Mouse (Mus musculus): ENCODE measurements around the gene 4930572O03Rik. TPM values are rescaled to one million over a fixed set of nuclear protein-coding genes. Genes with fewer than 3 reads are reported as not detected.
"Not testable (repeated sequence)": the region's sequence is repeated elsewhere in the genome, so short reads cannot be mapped to it uniquely, and the experiment has no call there.

The 4930572O03Rik gene
- total RNA-seq (2012; rRNA removed): not detected in 2 replicates

DNA sequence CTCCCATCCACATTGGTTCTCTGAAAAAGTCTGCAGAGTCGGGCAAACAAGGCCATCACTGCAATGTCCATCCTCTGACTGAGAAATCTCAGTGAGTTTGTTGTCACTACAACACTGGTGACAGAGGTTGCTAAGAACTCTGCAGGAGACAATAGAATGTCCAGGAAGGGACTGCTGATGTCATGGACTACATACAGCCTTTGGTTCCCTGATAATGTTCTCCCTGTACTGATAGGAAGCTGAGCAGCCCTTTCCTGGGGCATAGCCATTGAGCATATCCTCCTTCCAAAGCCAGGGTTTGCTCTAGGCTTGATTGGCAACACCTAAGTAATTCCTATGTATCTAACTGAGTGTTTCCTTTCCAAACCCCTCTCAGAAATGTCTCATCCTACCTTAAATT is at the start of gene 4930572O03Rik:
Gene 4930572O03Rik (minus strand): TSS at position 101 of the 400 bp plus-strand sequence.
- H3K9me3 ChIP-seq (ENCODE audit: control insufficient read depth, insufficient read depth, low read depth, low read length); H3K4me1 ChIP-seq (ENCODE audit: control insufficient read depth in 2 of 2, insufficient read depth in 2 of 2, low read length in 2 of 2, poor library complexity in 1 of 2); DNase-seq (ENCODE audit: low read depth, low spot score); H3K27ac ChIP-seq (ENCODE audit: insufficient read depth, low read depth, low read length, poor library complexity, severe bottlenecking); in situ Hi-C loops (cut with MboI; ENCODE audit: low sequenced_read_pairs in 2 of 2, unreplicated experiment in 2 of 2); H3K9ac ChIP-seq (ENCODE audit: insufficient read depth, low read depth, low read length, poor library complexity, severe bottlenecking); H3K36me3 ChIP-seq (ENCODE audit: control insufficient read depth, insufficient read depth, low read length, poor library complexity, severe bottlenecking); H3K4me3 ChIP-seq (ENCODE audit: insufficient read depth in 1 of 2, low read depth in 1 of 2, low read length in 2 of 2, poor library complexity in 1 of 2, severe bottlenecking in 1 of 2): not testable (repeated sequence)

DNA sequence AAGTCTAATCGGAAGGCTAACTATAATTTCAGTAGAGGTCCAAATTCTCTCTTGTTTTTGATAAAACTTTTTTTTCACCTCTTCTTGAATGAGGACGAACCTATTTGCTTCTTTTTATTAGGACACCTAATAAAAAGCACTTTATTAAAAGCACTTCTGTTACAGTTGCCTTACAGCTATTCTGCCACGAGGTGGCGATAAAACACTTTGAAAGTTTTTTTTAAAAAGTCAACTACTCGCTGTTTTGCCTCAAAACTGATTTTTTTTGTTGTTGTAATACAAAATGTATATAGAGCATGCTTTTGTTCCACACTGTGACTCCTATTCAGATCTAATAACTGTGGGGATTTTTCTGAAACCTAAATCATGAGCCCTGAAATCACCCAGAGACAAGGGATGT is 46.0 kb upstream of the 4930572O03Rik start:
- in situ Hi-C loops (cut with MboI; ENCODE audit: low sequenced_read_pairs in 2 of 2, unreplicated experiment in 2 of 2); H3K9ac ChIP-seq (ENCODE audit: insufficient read depth, low read depth, low read length, poor library complexity, severe bottlenecking); H3K9me3 ChIP-seq (ENCODE audit: control insufficient read depth, insufficient read depth, low read depth, low read length); DNase-seq (ENCODE audit: low read depth, low spot score); H3K27ac ChIP-seq (ENCODE audit: insufficient read depth, low read depth, low read length, poor library complexity, severe bottlenecking); H3K4me1 ChIP-seq (ENCODE audit: control insufficient read depth in 2 of 2, insufficient read depth in 2 of 2, low read length in 2 of 2, poor library complexity in 1 of 2); H3K36me3 ChIP-seq (ENCODE audit: control insufficient read depth, insufficient read depth, low read length, poor library complexity, severe bottlenecking); H3K4me3 ChIP-seq (ENCODE audit: insufficient read depth in 1 of 2, low read depth in 1 of 2, low read length in 2 of 2, poor library complexity in 1 of 2, severe bottlenecking in 1 of 2): not testable (repeated sequence)
- TF ChIP-seq ZNF384 (IDR thresholded peaks at IDR 0.05; ENCODE audit: low read depth, low read length): 0 out of 2 replicates have a peak, but pooled peaks have one; percentile 35

DNA sequence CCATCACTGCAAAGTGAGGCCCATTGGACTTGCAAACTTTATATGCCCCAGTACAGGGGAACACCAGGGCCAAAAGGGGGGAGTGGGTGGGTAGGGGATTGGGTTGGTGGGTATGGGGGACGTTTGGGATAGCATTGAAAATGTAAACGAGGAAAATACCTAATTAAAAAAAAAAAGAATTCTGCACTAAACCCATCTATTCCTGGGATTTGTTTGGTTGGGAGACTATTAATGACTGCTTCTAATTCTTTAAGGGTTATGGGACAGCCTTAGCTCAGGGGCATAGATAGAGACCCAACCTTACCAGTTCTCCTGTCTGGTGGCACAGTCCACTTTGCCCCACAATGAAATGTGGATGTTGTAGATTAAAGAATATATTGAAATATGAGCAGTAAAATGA is 40.9 kb upstream of the 4930572O03Rik start:
- in situ Hi-C loops (cut with MboI; ENCODE audit: low sequenced_read_pairs in 2 of 2, unreplicated experiment in 2 of 2); H3K36me3 ChIP-seq (ENCODE audit: control insufficient read depth, insufficient read depth, low read length, poor library complexity, severe bottlenecking); H3K4me1 ChIP-seq (ENCODE audit: control insufficient read depth in 2 of 2, insufficient read depth in 2 of 2, low read length in 2 of 2, poor library complexity in 1 of 2); H3K4me3 ChIP-seq (ENCODE audit: insufficient read depth in 1 of 2, low read depth in 1 of 2, low read length in 2 of 2, poor library complexity in 1 of 2, severe bottlenecking in 1 of 2); H3K9me3 ChIP-seq (ENCODE audit: control insufficient read depth, insufficient read depth, low read depth, low read length); H3K27ac ChIP-seq (ENCODE audit: insufficient read depth, low read depth, low read length, poor library complexity, severe bottlenecking); DNase-seq (ENCODE audit: low read depth, low spot score); H3K9ac ChIP-seq (ENCODE audit: insufficient read depth, low read depth, low read length, poor library complexity, severe bottlenecking): not testable (repeated sequence)

GRCm38 (mm10) chr5:15691849-15692248 is 35.0 kb upstream of the 4930572O03Rik start:
- H3K4me1 ChIP-seq (ENCODE audit: control insufficient read depth in 2 of 2, insufficient read depth in 2 of 2, low read length in 2 of 2, poor library complexity in 1 of 2); H3K9me3 ChIP-seq (ENCODE audit: control insufficient read depth, insufficient read depth, low read depth, low read length); H3K4me3 ChIP-seq (ENCODE audit: insufficient read depth in 1 of 2, low read depth in 1 of 2, low read length in 2 of 2, poor library complexity in 1 of 2, severe bottlenecking in 1 of 2); in situ Hi-C loops (cut with MboI; ENCODE audit: low sequenced_read_pairs in 2 of 2, unreplicated experiment in 2 of 2); H3K9ac ChIP-seq (ENCODE audit: insufficient read depth, low read depth, low read length, poor library complexity, severe bottlenecking); H3K36me3 ChIP-seq (ENCODE audit: control insufficient read depth, insufficient read depth, low read length, poor library complexity, severe bottlenecking); DNase-seq (ENCODE audit: low read depth, low spot score); H3K27ac ChIP-seq (ENCODE audit: insufficient read depth, low read depth, low read length, poor library complexity, severe bottlenecking): not testable (repeated sequence)

DNA sequence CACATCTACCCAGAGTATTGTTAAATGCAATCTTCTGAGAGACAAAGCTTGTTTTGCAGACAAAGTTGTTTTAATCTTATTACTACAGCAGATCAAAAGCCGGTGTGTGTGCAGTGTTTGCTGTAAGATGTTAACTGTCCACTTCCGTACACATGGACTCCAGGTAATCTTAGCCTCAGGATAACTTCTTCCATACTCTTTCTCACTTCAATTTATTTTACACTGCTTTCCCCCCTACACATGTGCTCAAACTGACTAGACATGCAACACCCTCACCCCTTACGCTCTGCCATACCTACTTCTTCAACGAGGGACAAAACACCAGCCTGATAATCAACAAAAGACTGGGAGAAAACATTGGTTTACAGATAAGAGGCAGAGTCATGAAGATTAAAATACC is 34.0 kb upstream of the 4930572O03Rik start:
- H3K4me3 ChIP-seq (ENCODE audit: insufficient read depth in 1 of 2, low read depth in 1 of 2, low read length in 2 of 2, poor library complexity in 1 of 2, severe bottlenecking in 1 of 2); in situ Hi-C loops (cut with MboI; ENCODE audit: low sequenced_read_pairs in 2 of 2, unreplicated experiment in 2 of 2); H3K27ac ChIP-seq (ENCODE audit: insufficient read depth, low read depth, low read length, poor library complexity, severe bottlenecking); H3K36me3 ChIP-seq (ENCODE audit: control insufficient read depth, insufficient read depth, low read length, poor library complexity, severe bottlenecking); H3K4me1 ChIP-seq (ENCODE audit: control insufficient read depth in 2 of 2, insufficient read depth in 2 of 2, low read length in 2 of 2, poor library complexity in 1 of 2); H3K9ac ChIP-seq (ENCODE audit: insufficient read depth, low read depth, low read length, poor library complexity, severe bottlenecking); DNase-seq (ENCODE audit: low read depth, low spot score); H3K9me3 ChIP-seq (ENCODE audit: control insufficient read depth, insufficient read depth, low read depth, low read length): not testable (repeated sequence)

DNA sequence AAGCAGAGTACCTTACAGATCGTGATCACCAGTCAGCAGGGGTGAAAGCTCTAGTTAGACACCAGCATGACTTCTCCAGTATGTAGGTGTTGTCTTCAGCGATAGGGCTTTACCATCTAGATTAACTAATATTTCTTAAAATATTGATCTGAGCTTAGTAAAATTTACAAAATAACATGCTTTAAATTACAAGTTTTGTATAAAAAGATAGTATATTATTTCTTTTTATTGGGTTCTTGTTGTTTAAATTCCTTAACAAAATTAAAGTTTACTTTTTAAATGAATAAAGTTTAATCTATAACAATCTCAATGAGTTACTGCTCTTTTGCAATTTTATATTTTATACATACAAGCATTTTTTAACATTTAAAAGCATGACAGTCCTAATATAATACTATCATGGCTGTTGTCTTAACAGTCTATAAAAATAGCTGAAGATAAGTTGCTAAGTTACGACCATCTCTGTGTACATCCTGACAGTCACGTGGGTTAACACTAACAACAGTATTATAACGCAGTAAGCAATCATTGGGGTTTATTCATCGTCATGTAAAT is 32.9 kb upstream of the 4930572O03Rik start:
- H3K27ac ChIP-seq (ENCODE audit: insufficient read depth, low read depth, low read length, poor library complexity, severe bottlenecking); in situ Hi-C loops (cut with MboI; ENCODE audit: low sequenced_read_pairs in 2 of 2, unreplicated experiment in 2 of 2); H3K4me3 ChIP-seq (ENCODE audit: insufficient read depth in 1 of 2, low read depth in 1 of 2, low read length in 2 of 2, poor library complexity in 1 of 2, severe bottlenecking in 1 of 2); H3K9me3 ChIP-seq (ENCODE audit: control insufficient read depth, insufficient read depth, low read depth, low read length); H3K36me3 ChIP-seq (ENCODE audit: control insufficient read depth, insufficient read depth, low read length, poor library complexity, severe bottlenecking); H3K9ac ChIP-seq (ENCODE audit: insufficient read depth, low read depth, low read length, poor library complexity, severe bottlenecking); H3K4me1 ChIP-seq (ENCODE audit: control insufficient read depth in 2 of 2, insufficient read depth in 2 of 2, low read length in 2 of 2, poor library complexity in 1 of 2); DNase-seq (ENCODE audit: low read depth, low spot score): not testable (repeated sequence)

GRCm38 (mm10) chr5:15688874-15689658 is 32.2 kb upstream of the 4930572O03Rik start:
- DNase-seq (ENCODE audit: low read depth, low spot score); H3K36me3 ChIP-seq (ENCODE audit: control insufficient read depth, insufficient read depth, low read length, poor library complexity, severe bottlenecking); H3K9me3 ChIP-seq (ENCODE audit: control insufficient read depth, insufficient read depth, low read depth, low read length); in situ Hi-C loops (cut with MboI; ENCODE audit: low sequenced_read_pairs in 2 of 2, unreplicated experiment in 2 of 2); H3K9ac ChIP-seq (ENCODE audit: insufficient read depth, low read depth, low read length, poor library complexity, severe bottlenecking); H3K27ac ChIP-seq (ENCODE audit: insufficient read depth, low read depth, low read length, poor library complexity, severe bottlenecking); H3K4me3 ChIP-seq (ENCODE audit: insufficient read depth in 1 of 2, low read depth in 1 of 2, low read length in 2 of 2, poor library complexity in 1 of 2, severe bottlenecking in 1 of 2); H3K4me1 ChIP-seq (ENCODE audit: control insufficient read depth in 2 of 2, insufficient read depth in 2 of 2, low read length in 2 of 2, poor library complexity in 1 of 2): not testable (repeated sequence)

DNA sequence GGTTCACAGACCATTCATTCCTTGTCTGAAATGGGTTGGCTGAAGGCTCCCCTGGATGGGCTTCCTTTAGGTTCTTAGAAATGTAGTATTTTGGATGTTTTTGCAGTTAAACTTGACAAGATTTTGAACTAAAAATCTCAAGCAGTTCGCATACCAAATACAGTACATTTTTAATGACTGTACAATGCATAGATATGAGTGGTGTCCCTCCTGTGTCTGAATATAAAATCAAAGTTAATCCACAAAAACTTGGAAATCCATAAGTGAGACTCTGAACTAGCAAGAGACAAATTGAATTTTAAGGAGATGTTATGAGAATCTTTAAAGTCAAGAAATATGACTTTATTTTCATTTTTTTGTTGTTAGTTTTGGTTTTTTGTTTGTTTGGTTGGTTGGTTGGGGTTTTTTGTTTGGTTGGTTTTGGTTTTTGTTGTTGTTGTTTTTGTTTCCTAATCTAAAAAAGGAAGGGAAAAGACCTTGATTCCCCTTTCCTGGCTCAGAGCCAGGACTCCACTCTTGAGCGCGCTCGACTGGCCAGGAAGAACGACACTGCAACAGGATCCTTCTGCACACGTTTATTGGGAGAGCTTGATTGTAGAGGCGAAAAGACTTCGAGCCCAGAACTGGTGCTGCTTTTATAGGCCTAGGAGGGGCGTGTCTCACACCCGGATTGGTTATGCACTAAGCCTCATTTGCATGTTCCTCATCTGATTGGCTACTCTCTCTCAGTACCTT is 24.6 kb upstream of the 4930572O03Rik start:
- H3K4me3 ChIP-seq (ENCODE audit: insufficient read depth in 1 of 2, low read depth in 1 of 2, low read length in 2 of 2, poor library complexity in 1 of 2, severe bottlenecking in 1 of 2); H3K4me1 ChIP-seq (ENCODE audit: control insufficient read depth in 2 of 2, insufficient read depth in 2 of 2, low read length in 2 of 2, poor library complexity in 1 of 2); H3K9me3 ChIP-seq (ENCODE audit: control insufficient read depth, insufficient read depth, low read depth, low read length); in situ Hi-C loops (cut with MboI; ENCODE audit: low sequenced_read_pairs in 2 of 2, unreplicated experiment in 2 of 2); H3K36me3 ChIP-seq (ENCODE audit: control insufficient read depth, insufficient read depth, low read length, poor library complexity, severe bottlenecking); DNase-seq (ENCODE audit: low read depth, low spot score); H3K9ac ChIP-seq (ENCODE audit: insufficient read depth, low read depth, low read length, poor library complexity, severe bottlenecking); H3K27ac ChIP-seq (ENCODE audit: insufficient read depth, low read depth, low read length, poor library complexity, severe bottlenecking): not testable (repeated sequence)
